Mouse (Mus musculus): Measurements from ENCODE around the gene Sec61a1. TPM values are rescaled to one million over a fixed set of nuclear protein-coding genes. Genes with fewer than 3 reads are reported as not detected.

The Sec61a1 gene
- total RNA-seq (2023), result 100 to 1,000 TPM; 152 to 172 TPM

DNA sequence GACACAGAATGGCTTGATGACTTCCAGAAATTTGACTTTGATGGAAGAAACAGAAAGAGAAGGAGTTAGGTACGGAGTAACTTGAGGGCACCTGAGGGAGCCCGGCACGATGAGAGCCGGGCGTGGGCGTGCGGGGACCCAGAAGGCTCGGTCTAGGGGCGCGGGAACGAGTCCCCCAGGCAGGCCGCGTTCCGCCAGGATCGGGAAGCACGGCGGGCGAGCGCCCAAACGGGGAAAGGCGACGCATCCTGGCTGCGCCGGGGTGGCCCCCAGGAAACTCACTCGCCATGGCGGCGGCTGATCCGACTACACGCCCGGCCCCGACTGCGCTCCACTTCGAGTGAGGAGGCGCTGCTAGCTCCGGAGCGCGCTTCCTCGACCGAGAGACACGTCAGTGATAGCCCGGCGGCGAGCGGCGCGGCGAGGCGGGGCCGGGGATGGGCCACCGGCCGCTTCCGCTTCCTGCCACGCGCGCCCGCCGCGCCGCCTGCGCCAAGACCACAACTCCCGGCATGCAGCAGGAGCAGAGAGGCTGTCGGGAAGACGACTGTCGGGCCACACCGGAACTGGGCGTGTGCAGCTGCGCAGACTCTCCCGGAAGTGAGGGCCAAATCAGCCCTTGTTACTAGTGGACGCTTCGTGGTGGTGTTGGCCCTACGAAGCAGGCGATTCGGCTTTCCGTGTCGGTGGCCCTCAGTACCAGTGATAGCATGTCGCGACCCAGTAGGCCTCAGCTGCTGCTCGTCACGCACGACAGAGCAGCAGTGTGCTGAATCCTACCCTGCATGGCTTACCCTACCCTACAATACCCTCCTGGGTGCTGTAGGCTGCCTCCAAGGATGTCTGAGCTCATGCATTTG, at the start of gene Sec61a1:
Sec61a1 (minus strand) TSS at position 502 of the 860 bp plus-strand sequence.

GRCm38 (mm10) chr6:88465181-88465920, 53.4 kb downstream of the Sec61a1 start, which contains the start of gene Ruvbl1:
Gene Ruvbl1, plus strand, starts transcription at chr6:88465409.

Other genes with a start within 250 kb of the Sec61a1 start
- 10 to 100 TPM; 14.8 to 15.9 TPM for gene Eefsec, start 72.4 kb downstream of the Sec61a1 start, total RNA-seq (2023)
- gene Ruvbl1, start 53.5 kb downstream of the Sec61a1 start, total RNA-seq (2023), result 10 to 100 TPM; 14.5 to 16.4 TPM
- not detected for gene Kbtbd12, start 119.0 kb upstream of the Sec61a1 start, total RNA-seq (2023)
- 10 to 100 TPM; 63.1 to 67.5 TPM for gene Mgll, start 205.5 kb upstream of the Sec61a1 start, total RNA-seq (2023)

All from neutrophil, adult 83 days (primary cell).